Mouse (Mus musculus): ENCODE data around the gene Cbr1. TPM values are rescaled to one million over a fixed set of nuclear protein-coding genes. Genes with fewer than 3 reads are reported as not detected.

The Cbr1 gene
- 70.2 and 80.3 TPM in 2 replicates for polyA plus RNA-seq (2014; fragmentation: Nextera tagmentation; extraction: Ambion mirVana)

DNA sequence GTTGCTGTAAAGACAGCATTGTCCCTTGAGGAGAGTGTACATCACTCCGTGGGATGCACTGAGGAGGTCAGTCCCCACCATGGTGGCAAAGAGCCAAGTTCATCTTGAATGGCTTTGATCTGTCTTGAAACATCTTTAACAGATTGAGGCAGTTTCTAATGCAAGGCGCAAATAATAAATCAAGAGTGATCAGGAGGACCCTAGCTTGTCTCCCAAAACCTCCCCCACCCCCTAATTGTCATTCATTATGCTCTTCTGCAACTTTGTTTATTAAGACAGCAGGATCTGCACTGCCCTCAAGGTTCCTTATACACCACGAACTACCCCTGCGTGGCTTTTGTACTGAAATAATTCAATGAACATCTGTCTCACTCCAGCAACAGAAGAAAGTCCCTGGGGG, at the start of gene Cbr1:
Gene Cbr1 (plus strand): TSS at position 301 of the 400 bp plus-strand sequence.
- no peak within 1 kb of the TSS for H3K9ac ChIP-seq (ENCODE audit: low read depth, low read length)
- DNase-seq (ENCODE audit: low spot score) (no peak), ATAC-seq (ENCODE audit: low read depth) (no peak)
- H3K4me3 ChIP-seq (ENCODE audit: low read depth, low read length): peak within 1 kb of the TSS; percentile 51
- WGBS: 66% methylated on average over 4 of the region's 4 CpGs
- no peaks in the 10 kb centered on the region for H3K27me3 ChIP-seq (replicated peaks; ENCODE audit: control insufficient read depth, insufficient read depth, low read length)
- no peak within 1 kb of the TSS for H3K27ac ChIP-seq (replicated peaks; ENCODE audit: low read depth, low read length)
- peaks cover 4% of the 10 kb centered on the region; the same call in 1 of the 2 replicates for H3K36me3 ChIP-seq (ENCODE audit: control insufficient read depth, insufficient read depth, low read length)
- H3K9me3 ChIP-seq (ENCODE audit: control insufficient read depth, low read length): no peaks in the 10 kb centered on the region
- peak within 1 kb of the TSS; percentile 90 for H3K4me2 ChIP-seq (ENCODE audit: low read depth, low read length)
- peaks cover 16% of the 10 kb centered on the region for H3K4me1 ChIP-seq (ENCODE audit: control insufficient read depth, insufficient read depth, low read length)

DNA sequence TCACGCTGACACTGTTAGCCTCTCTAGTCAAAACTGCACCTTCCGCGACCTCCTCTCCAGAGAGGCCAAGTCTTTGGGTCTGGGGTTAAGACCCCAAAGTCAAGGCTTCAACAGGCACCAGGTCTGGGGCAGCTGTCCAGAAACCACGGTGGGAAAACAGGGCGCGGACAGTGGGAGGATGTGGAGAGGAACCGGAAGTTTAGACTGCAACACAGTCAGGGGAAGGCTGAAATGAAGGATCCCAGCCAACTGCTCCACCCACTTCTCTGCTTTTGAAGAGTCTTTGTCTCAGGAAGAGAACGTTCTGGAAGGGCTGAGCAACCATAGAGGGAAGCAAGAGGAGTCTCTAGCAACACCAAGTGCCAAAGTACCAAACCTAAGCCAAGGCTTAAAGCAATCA, 48.0 kb upstream of the Cbr1 start:
- Histone ChIP-seq H3K27me3 (replicated peaks; ENCODE audit: control insufficient read depth, insufficient read depth, low read length) (no peaks in the 10 kb centered on the region), H3K4me3 (ENCODE audit: low read depth, low read length) (no peak overlapping the region), H3K9me3 (ENCODE audit: control insufficient read depth, low read length) (no peaks in the 10 kb centered on the region), H3K27ac (replicated peaks; ENCODE audit: low read depth, low read length) (no peak overlapping the region), H3K36me3 (ENCODE audit: control insufficient read depth, insufficient read depth, low read length) (no peaks in the 10 kb centered on the region), H3K4me2 (ENCODE audit: low read depth, low read length) (peak overlapping the region; percentile 35), H3K4me1 (ENCODE audit: control insufficient read depth, insufficient read depth, low read length) (peaks cover 11% of the 10 kb centered on the region; the same call in 1 of the 2 replicates), H3K9ac (ENCODE audit: low read depth, low read length) (no peak overlapping the region)
- 58% methylated on average over 8 of the region's 8 CpGs for WGBS
- DNase-seq (ENCODE audit: low spot score): no peak
- ATAC-seq (ENCODE audit: low read depth): no peak

DNA sequence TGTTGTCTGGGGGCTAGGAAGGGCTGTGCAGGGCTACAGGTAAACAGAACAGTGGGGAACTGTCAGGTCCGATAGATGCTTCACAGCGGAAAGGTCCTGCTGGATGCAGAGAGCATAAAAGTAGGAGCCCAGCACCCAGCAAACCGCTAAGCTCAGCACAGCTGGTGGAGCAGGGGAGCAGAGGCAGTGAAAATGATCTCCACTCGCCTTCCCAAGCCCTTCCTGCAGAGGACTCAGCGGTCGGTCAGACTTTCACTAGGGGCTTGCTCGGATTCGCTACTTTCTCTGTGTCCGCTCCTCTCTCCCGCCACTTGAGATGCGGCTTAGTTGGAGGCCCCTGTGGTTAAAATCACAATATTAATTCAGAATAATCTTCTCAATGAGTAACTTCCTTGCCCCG, 47.2 kb upstream of the Cbr1 start:
- 6% methylated on average over 12 of the region's 12 CpGs for WGBS
- H3K9me3 ChIP-seq (ENCODE audit: control insufficient read depth, low read length): no peaks in the 10 kb centered on the region
- no peak overlapping the region; the same call in 1 of the 2 replicates for H3K9ac ChIP-seq (ENCODE audit: low read depth, low read length)
- H3K4me3 ChIP-seq (ENCODE audit: low read depth, low read length): peak overlapping the region; percentile 7; the same call in 1 of the 2 replicates
- peak overlapping the region; percentile 35 for H3K4me2 ChIP-seq (ENCODE audit: low read depth, low read length)
- DNase-seq (ENCODE audit: low spot score) (peak; percentile 52), ATAC-seq (ENCODE audit: low read depth) (peak; percentile 50; the same call in 1 of the 2 replicates)
- no peaks in the 10 kb centered on the region for H3K36me3 ChIP-seq (ENCODE audit: control insufficient read depth, insufficient read depth, low read length)
- H3K27me3 ChIP-seq (replicated peaks; ENCODE audit: control insufficient read depth, insufficient read depth, low read length): no peaks in the 10 kb centered on the region
- peaks cover 9% of the 10 kb centered on the region; the same call in 1 of the 2 replicates for H3K4me1 ChIP-seq (ENCODE audit: control insufficient read depth, insufficient read depth, low read length)
- H3K27ac ChIP-seq (replicated peaks; ENCODE audit: low read depth, low read length): no peak overlapping the region

DNA sequence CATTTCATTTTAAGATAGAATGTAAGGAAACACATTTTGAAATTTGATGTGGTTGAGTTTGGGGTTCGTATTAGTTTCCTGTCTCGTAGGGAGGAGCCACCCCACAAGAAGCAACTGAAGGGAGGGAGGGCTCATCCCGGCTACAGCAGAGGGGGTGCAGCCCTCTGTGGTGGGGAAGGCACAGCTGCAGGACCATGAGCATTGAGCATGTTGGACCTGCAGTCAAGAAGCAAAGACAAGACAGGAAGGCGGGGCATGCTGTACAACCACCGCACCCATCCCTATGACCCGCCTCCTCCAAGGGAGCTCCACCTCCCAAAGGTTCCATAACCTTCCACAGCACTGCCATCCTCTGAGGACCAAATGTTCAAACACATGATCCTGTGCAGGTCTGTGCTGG, 33.3 kb upstream of the Cbr1 start:
- DNase-seq (ENCODE audit: low spot score): no peak
- no peaks in the 10 kb centered on the region for H3K9me3 ChIP-seq (ENCODE audit: control insufficient read depth, low read length)
- no peak for ATAC-seq (ENCODE audit: low read depth)

DNA sequence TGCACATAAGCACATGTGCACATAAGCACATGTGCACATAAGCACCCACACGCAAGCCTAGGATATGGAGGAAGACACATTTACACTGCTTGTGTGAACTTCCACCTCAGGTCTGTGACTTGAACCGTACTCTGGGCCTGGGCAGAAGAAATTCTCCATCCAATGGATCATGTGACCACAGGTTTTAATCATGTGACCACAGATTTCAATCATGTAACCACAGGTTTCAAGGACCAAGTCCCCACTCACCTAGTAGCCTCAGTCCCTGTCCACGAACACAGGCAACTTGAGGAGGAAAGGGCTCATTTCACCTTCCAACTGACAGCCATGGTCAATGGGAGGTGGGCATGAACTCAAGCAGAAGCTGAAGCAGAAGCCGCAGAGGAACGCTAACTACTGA, 32.2 kb upstream of the Cbr1 start:
- H3K36me3 ChIP-seq (ENCODE audit: control insufficient read depth, insufficient read depth, low read length): no peaks in the 10 kb centered on the region
- H3K27ac ChIP-seq (replicated peaks; ENCODE audit: low read depth, low read length): no peak overlapping the region
- H3K4me1 ChIP-seq (ENCODE audit: control insufficient read depth, insufficient read depth, low read length): peaks cover 8% of the 10 kb centered on the region; the same call in 1 of the 2 replicates
- DNase-seq (ENCODE audit: low spot score) (no peak), ATAC-seq (ENCODE audit: low read depth) (no peak)
- no peaks in the 10 kb centered on the region for H3K9me3 ChIP-seq (ENCODE audit: control insufficient read depth, low read length)
- no peak overlapping the region for H3K9ac ChIP-seq (ENCODE audit: low read depth, low read length)
- H3K4me3 ChIP-seq (ENCODE audit: low read depth, low read length): no peak overlapping the region
- 93% methylated on average over 5 of the region's 5 CpGs for WGBS
- no peaks in the 10 kb centered on the region for H3K27me3 ChIP-seq (replicated peaks; ENCODE audit: control insufficient read depth, insufficient read depth, low read length)
- H3K4me2 ChIP-seq (ENCODE audit: low read depth, low read length): no peak overlapping the region

More for the DNA sequence above, 33.3 kb upstream of the Cbr1 start:
- peaks cover 8% of the 10 kb centered on the region; the same call in 1 of the 2 replicates for H3K4me1 ChIP-seq (ENCODE audit: control insufficient read depth, insufficient read depth, low read length)
- 90% methylated on average over 6 of the region's 6 CpGs for WGBS
- H3K9ac ChIP-seq (ENCODE audit: low read depth, low read length): no peak overlapping the region
- no peaks in the 10 kb centered on the region for H3K27me3 ChIP-seq (replicated peaks; ENCODE audit: control insufficient read depth, insufficient read depth, low read length)
- no peak overlapping the region for H3K27ac ChIP-seq (replicated peaks; ENCODE audit: low read depth, low read length)
- H3K4me2 ChIP-seq (ENCODE audit: low read depth, low read length): no peak overlapping the region
- H3K36me3 ChIP-seq (ENCODE audit: control insufficient read depth, insufficient read depth, low read length): no peaks in the 10 kb centered on the region
- H3K4me3 ChIP-seq (ENCODE audit: low read depth, low read length): no peak overlapping the region

DNA sequence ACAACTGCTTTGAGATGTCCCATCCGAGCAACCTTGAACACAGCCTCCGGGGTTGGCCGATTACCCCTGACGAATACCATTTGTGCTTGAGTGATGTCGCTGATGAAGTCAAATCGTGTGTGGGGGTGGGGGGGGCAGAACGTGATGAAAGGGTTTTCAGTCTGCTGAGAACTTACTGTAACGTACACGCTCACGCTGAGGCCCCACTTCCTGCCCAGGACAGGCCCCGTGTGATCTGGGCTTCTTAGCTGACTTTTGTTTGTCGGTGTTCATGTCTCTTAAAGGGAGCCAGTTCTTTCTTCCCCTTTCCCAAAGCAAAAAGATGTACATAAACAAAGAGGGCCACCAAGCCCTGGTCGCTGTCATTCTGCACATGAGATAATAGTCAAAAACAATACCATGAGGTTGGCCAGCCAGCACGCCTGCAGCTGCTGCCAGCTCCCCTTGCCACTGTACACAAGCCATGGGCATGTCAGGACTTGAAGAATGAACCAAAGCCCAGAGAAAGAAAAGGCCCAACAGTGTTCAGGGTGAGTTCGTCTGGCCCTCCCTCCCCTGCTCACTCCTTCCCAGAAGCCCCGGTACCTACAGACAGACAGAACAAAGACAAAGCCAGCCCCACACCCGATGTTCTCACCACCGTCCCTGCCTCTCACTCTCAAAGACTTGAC, 31.0 kb upstream of the Cbr1 start:
- WGBS: 28% methylated on average over 18 of the region's 18 CpGs
- DNase-seq (ENCODE audit: low spot score): peak; percentile 44
- Histone ChIP-seq H3K27ac (replicated peaks; ENCODE audit: low read depth, low read length) (no peak overlapping the region), H3K36me3 (ENCODE audit: control insufficient read depth, insufficient read depth, low read length) (no peaks in the 10 kb centered on the region), H3K4me3 (ENCODE audit: low read depth, low read length) (no peak overlapping the region), H3K4me1 (ENCODE audit: control insufficient read depth, insufficient read depth, low read length) (peaks cover 8% of the 10 kb centered on the region; the same call in 1 of the 2 replicates), H3K9me3 (ENCODE audit: control insufficient read depth, low read length) (no peaks in the 10 kb centered on the region), H3K9ac (ENCODE audit: low read depth, low read length) (no peak overlapping the region), H3K27me3 (replicated peaks; ENCODE audit: control insufficient read depth, insufficient read depth, low read length) (no peaks in the 10 kb centered on the region), H3K4me2 (ENCODE audit: low read depth, low read length) (no peak overlapping the region)
- ATAC-seq (ENCODE audit: low read depth): no peak

DNA sequence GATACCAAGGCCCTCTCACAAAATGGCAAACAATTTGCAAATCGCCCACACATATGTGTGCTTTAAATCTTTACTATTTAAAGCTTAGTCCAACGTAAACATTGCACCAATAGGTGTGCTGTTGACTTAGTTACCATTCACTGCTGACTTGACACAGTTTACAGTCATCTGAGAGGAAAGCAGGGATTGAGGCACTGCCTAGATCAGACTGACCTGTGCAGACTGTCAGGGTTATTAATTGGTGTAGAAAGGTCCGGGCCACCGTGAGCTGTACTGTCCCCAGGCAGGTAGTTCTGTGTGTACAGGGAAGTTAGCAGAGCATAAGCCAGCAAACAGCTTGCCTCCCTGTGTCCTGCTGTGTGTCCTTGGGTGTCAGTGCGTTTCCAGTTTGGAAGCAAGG, 30.1 kb upstream of the Cbr1 start:
- Histone ChIP-seq H3K27me3 (replicated peaks; ENCODE audit: control insufficient read depth, insufficient read depth, low read length) (no peaks in the 10 kb centered on the region), H3K9me3 (ENCODE audit: control insufficient read depth, low read length) (no peaks in the 10 kb centered on the region), H3K4me2 (ENCODE audit: low read depth, low read length) (no peak overlapping the region), H3K4me3 (ENCODE audit: low read depth, low read length) (no peak overlapping the region), H3K4me1 (ENCODE audit: control insufficient read depth, insufficient read depth, low read length) (peaks cover 8% of the 10 kb centered on the region; the same call in 1 of the 2 replicates), H3K27ac (replicated peaks; ENCODE audit: low read depth, low read length) (no peak overlapping the region), H3K9ac (ENCODE audit: low read depth, low read length) (no peak overlapping the region), H3K36me3 (ENCODE audit: control insufficient read depth, insufficient read depth, low read length) (no peaks in the 10 kb centered on the region)
- DNase-seq (ENCODE audit: low spot score): no peak
- WGBS: 72% methylated on average over 5 of the region's 5 CpGs
- no peak for ATAC-seq (ENCODE audit: low read depth)

DNA sequence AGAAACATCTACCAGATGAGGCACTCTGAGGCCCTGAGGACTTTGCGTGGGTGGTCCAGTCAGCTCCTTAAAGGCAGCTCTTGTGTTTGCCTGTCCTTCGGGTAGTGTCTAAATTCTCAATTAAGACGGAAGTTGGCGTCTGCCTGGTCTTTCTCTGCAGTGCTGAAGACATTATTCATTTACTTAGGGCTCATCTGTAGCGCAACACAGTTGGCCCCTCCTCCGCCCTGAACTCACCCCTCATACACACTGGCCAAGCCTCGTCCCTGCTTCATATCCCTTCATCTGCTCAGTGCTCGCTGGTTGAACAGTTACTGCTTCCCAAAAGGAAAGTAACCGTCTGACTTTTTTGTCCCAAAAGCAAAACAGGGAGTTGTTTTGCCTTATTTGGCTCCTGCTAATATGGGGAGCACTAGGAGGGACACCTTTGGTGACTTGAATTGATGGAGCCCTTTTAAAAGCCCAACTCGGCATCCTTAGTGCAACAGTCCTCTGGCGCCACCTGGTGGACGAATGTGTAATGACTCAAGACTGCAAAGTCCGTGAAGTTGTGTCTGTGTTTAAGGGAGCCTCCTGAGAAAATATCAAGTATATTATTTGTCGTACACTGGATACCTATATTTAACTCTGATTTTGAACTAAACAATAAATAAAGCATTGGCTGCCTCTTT, 29.1 kb upstream of the Cbr1 start:
- 26% methylated on average over 14 of the region's 14 CpGs for WGBS
- H3K27ac ChIP-seq (replicated peaks; ENCODE audit: low read depth, low read length): no peak overlapping the region
- no peak overlapping the region for H3K4me3 ChIP-seq (ENCODE audit: low read depth, low read length)
- H3K4me1 ChIP-seq (ENCODE audit: control insufficient read depth, insufficient read depth, low read length): peaks cover 8% of the 10 kb centered on the region; the same call in 1 of the 2 replicates
- H3K36me3 ChIP-seq (ENCODE audit: control insufficient read depth, insufficient read depth, low read length): no peaks in the 10 kb centered on the region
- no peak overlapping the region; the same call in 1 of the 2 replicates for H3K4me2 ChIP-seq (ENCODE audit: low read depth, low read length)
- no peak overlapping the region for H3K9ac ChIP-seq (ENCODE audit: low read depth, low read length)
- 0 out of 2 replicates have a peak, but pooled peaks have one; percentile 58 for ATAC-seq (ENCODE audit: low read depth)
- H3K9me3 ChIP-seq (ENCODE audit: control insufficient read depth, low read length): no peaks in the 10 kb centered on the region
- peak; percentile 83 for DNase-seq (ENCODE audit: low spot score)
- H3K27me3 ChIP-seq (replicated peaks; ENCODE audit: control insufficient read depth, insufficient read depth, low read length): no peaks in the 10 kb centered on the region

Data from embryonic facial prominence, embryonic 14.5 days (tissue).